Mouse (Mus musculus) left cerebral cortex, postnatal 25 days (tissue): ENCODE results near the gene Olfr1283. TPM values are rescaled to one million over a fixed set of nuclear protein-coding genes. Genes with fewer than 3 reads are reported as not detected.
"Not testable (repeated sequence)": the region's sequence is repeated elsewhere in the genome, so short reads cannot be mapped to it uniquely, and the experiment has no call there.

Experiments used
- DNase-seq, 2 experiments: peaks; one replicate each; pipeline ENCODE4 v3.0.0; 2022; ENCODE audit warnings: low spot score in 2 of 2, mixed read lengths in 1 of 2
- intact Hi-C: fragments of 180-260 bp; cut with DNase I; formaldehyde crosslinking; loops from one replicate; pipeline ENCODE4 v1.15.1; 2025
- total RNA-seq, 2 experiments: library from RNA; stranded (reverse); gene quantifications; 2 replicates each; pipeline ENCODE4 v1.2.3; 2021

Olfr1283 gene
- total RNA-seq = not detected

DNA sequence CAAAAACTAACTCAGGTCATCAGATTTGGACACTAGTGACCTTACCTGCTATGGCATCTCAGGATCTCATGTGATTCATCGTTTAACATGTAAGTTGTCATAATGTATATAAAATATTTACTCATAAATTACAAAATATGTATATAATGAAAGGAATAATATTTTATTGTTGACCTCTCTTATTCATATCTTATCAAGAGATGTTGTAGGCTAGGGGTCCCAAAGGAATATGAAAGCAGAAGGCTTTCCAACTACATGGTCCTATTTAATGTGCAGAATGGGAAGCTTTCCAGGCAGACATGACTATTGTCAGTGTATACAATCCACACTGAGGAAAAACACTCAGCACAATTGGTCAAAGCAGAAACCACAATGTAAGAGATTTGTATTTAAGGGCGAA, at the start of gene Olfr1283:
TSS of gene Olfr1283 (plus strand) at position 301 of the 400 bp plus-strand sequence.
- intact Hi-C loops = no loop called here
- DNase-seq = no peak

DNA sequence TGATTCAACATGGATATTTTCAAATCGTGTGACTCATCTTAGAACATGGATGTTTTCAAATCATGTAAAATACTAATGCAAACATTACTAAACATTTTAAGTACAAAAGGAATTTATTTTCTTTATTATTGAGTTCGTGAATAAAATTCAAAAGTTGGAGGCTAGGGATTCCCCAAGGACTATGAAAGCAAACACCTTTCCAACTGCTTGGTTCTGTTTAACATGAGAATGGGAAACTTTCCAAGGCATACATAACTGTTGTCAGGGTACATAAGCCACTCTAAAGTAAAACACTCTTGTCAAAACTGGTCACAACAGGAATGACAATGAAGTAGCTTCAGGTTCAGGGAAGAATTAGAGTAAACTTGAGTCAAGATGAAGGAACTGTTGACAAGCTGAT, 40.4 kb upstream of the Olfr1283 start, which contains the start of gene Olfr1281:
TSS of gene Olfr1281 (plus strand) at position 301 of the 400 bp plus-strand sequence.
- intact Hi-C loops = no loop called here
- DNase-seq = no peak

DNA sequence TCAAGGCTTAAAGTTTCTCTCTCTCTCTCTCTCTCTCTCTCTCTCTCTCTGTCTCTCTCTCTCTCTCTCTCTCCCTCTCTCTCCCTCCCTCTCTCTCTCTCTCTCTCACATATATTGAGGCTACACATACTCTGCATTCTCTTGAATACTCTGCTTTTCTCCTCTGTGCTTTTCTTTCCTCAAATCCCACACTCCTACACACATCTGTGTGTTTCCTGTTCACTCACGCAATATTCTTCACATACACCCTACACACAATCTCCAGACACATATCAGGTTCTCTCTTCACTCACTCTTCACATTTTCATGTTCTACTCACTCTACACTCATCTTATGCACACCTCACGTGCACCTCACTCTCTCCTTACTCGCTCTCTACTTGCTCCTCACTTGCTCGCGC, 32.9 kb upstream of the Olfr1283 start:
- intact Hi-C loops = not testable (repeated sequence)
- peak; percentile 1 to 49 for DNase-seq

DNA sequence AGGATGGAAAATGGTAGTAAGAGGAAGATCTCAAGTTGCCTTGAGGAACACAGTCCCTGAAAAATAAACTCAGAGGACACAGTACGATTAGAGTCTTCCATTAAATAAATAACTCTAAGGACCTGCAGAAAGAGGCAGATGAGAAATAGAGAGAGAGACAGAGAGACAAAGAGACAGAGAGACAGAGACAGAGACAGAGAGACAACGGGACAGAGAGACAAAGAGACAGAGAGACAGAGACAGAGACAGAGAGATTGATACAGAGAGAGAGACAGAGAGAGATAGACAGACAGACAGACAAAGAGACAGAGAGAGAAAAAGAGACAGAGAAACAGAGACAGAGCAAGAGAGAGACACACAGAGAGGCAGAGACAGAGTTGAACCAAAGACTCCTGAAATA, 30.6 kb upstream of the Olfr1283 start, which contains the start of gene Olfr1282:
TSS of gene Olfr1282 (minus strand) at position 101 of the 400 bp plus-strand sequence.
- intact Hi-C loops = no loop called here

DNA sequence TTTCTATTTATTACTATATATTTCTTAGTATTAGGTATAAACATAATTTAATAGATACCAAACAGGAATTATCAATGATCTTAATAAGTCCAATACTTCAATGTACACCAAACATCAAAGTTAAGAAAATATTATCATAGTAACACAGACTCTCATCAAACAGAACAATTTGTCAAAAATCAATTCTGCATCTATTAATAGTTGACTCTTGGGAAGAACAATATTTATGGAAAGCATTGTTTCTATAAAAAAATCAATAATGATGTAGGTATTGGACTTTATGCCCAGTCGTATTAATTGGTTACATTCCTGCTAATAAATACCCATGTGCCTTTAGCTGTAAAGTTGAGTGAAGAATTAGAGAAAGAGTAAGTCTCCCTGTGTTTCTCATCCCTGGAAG, 8.6 kb downstream of the Olfr1283 start, which contains the start of gene Olfr1284:
TSS of gene Olfr1284 (plus strand) at position 301 of the 400 bp plus-strand sequence.
- DNase-seq = no peak
- intact Hi-C loops = no loop called here

More for the DNA sequence above, 30.6 kb upstream of the Olfr1283 start, which contains the start of gene Olfr1282:
- DNase-seq = no peak

Other genes with a start within 250 kb of the Olfr1283 start
- gene Gm15130, start 213.9 kb upstream of the Olfr1283 start, total RNA-seq = not detected
- not detected for gene 4930430A15Rik, start 137.2 kb upstream of the Olfr1283 start, total RNA-seq
- not detected for gene Olfr1275, start 131.5 kb upstream of the Olfr1283 start, total RNA-seq
- gene Olfr1276, start 112.3 kb upstream of the Olfr1283 start, total RNA-seq = not detected
- not detected for gene Olfr1277, start 92.7 kb upstream of the Olfr1283 start, total RNA-seq
- not detected for gene Olfr1278, start 76.7 kb upstream of the Olfr1283 start, total RNA-seq
- not detected for gene Olfr1279, start 66.2 kb upstream of the Olfr1283 start, total RNA-seq
- not detected for gene Olfr1280, start 52.8 kb upstream of the Olfr1283 start, total RNA-seq
- gene Olfr1281, start 40.3 kb upstream of the Olfr1283 start, total RNA-seq = not detected
- not detected for gene Olfr1282, start 30.7 kb upstream of the Olfr1283 start, total RNA-seq
- gene Olfr1284, start 8.7 kb downstream of the Olfr1283 start, total RNA-seq = not detected
- not detected for gene Olfr1286, start 56.3 kb downstream of the Olfr1283 start, total RNA-seq
- gene Olfr1287, start 82.4 kb downstream of the Olfr1283 start, total RNA-seq = not detected
- gene Olfr1288, start 107.3 kb downstream of the Olfr1283 start, total RNA-seq = not detected
- not detected for gene Olfr1289, start 114.0 kb downstream of the Olfr1283 start, total RNA-seq
- gene Olfr1290, start 127.0 kb downstream of the Olfr1283 start, total RNA-seq = not detected
- not detected for gene Olfr1291-ps1, start 130.4 kb downstream of the Olfr1283 start, total RNA-seq
- gene Olfr1293-ps, start 158.4 kb downstream of the Olfr1283 start, total RNA-seq = not detected
- gene Olfr1294, start 173.5 kb downstream of the Olfr1283 start, total RNA-seq = not detected
- gene Olfr1295, start 202.9 kb downstream of the Olfr1283 start, total RNA-seq = not detected